Mouse (Mus musculus) stomach, postnatal 0 days (tissue): ENCODE measurements at regions not wholly inside any gene's neighbourhood (a gene's known extent, or its start where the extent isn't known, plus 50 kb on each side); places are given as distances from the start of the nearest gene placed in this dataset.

Experiments used
- ATAC-seq: fragments of 200-750 bp; cut with Nextera tagmentation; 2 replicates; pipeline ENCODE4 v1.8.0; 2017; ENCODE audit not compliant: low FRiP score, low TSS enrichment
- DNase-seq: peaks from one replicate; pipeline ENCODE4 v3.0.0-alpha.2; 2016; ENCODE audit warnings: low spot score
- H3K27ac ChIP-seq: fragments of 300-500 bp; sonication (generic); replicated peaks from 2 replicates; pipeline ENCODE4 v1.5.1; 2014; ENCODE audit warnings: mild to moderate bottlenecking, control low read depth
- H3K27me3 ChIP-seq: fragments of 300-500 bp; sonication (generic); 2 replicates; pipeline ENCODE4 v1.6.1; 2014; ENCODE audit warnings: low read length; ENCODE audit not compliant: control insufficient read depth, insufficient read depth
- H3K36me3 ChIP-seq: fragments of 300-500 bp; sonication (generic); 2 replicates; pipeline ENCODE4 v1.6.1; 2014; ENCODE audit warnings: low read length, mixed read lengths; ENCODE audit not compliant: control insufficient read depth, insufficient read depth
- H3K4me1 ChIP-seq: fragments of 300-500 bp; sonication (generic); replicated peaks from 2 replicates; pipeline ENCODE4 v1.6.1; 2014; ENCODE audit warnings: antibody characterized with exemption; ENCODE audit not compliant: control insufficient read depth, insufficient read depth
- H3K4me2 ChIP-seq: fragments of 300-500 bp; sonication (generic); replicated peaks from 2 replicates; pipeline ENCODE4 v1.6.1; 2014; ENCODE audit warnings: low read depth, mild to moderate bottlenecking, control low read depth, moderate library complexity
- H3K4me3 ChIP-seq: fragments of 300-500 bp; sonication (generic); 2 replicates; pipeline ENCODE4 v1.5.1; 2014; ENCODE audit warnings: low read depth, low read length, control low read depth
- H3K9ac ChIP-seq: fragments of 300-500 bp; sonication (generic); 2 replicates; pipeline ENCODE4 v1.6.1; 2014; ENCODE audit warnings: mild to moderate bottlenecking, low read length, control low read depth, mixed read lengths
- H3K9me3 ChIP-seq: fragments of 300-500 bp; sonication (generic); 2 replicates; pipeline ENCODE4 v1.6.1; 2016; ENCODE audit warnings: low read length; ENCODE audit not compliant: control insufficient read depth
- CTCF ChIP-seq: IDR thresholded peaks from 2 replicates; pipeline ENCODE4 v1.5.1; 2016; ENCODE audit warnings: antibody characterized with exemption, low read depth, mild to moderate bottlenecking, moderate library complexity
- EP300 ChIP-seq: optimal IDR thresholded peaks from 2 replicates; pipeline ENCODE3; 2016; ENCODE audit warnings: antibody characterized with exemption
- WGBS: fragments of 180-500 bp; shearing (Covaris S2); extraction: QIAGEN DNeasy Blood & Tissue Kit; methylation state at CpG from one replicate; pipeline ENCODE4 v1.1.7; 2014; 5-methylcytosine and 5-hydroxymethylcytosine counted together

DNA sequence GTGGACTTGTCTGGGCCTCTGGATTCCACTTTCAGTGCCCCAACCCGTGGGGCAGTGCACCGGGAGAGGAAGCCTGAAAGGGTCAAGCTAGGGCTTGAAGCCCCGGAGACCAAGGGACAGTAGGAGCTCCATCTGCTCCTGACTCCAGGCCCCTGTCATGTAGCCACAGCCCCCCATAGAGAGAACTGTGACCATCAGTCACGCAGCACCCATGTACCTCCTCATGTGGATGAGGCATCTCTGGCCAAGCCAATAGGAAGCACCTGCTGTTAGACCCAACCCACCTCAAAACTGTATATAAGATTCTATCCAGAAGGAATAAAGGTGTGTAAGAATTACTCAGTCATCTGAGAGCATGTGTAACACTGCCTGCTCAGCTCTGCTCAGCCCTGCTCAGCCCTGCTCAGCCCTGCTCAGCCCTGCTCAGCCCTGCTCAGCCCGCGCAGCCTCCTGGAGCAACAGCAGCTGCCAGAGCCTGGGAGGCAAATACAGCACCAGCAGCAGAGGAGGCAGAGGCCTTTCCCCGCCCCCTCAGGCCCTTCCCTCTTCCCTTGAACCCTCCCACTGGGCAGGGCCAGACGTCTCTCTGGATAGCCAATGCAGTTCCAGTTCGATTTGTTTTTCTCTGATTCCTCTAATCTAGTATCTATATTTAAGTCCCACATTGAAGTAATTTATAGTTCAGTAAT is 80.6 kb upstream of the Eepd1 start:
- H3K9ac ChIP-seq = no peak overlapping the region
- DNase-seq (peak; percentile 81), ATAC-seq (peak; percentile 95)
- 32% methylated on average over 9 of the region's 9 CpGs for WGBS
- H3K27ac ChIP-seq = no peak overlapping the region
- no peaks in the 10 kb centered on the region for H3K9me3 ChIP-seq
- TF ChIP-seq CTCF = no peak
- no peaks in the 10 kb centered on the region for H3K27me3 ChIP-seq
- H3K4me2 ChIP-seq = no peak overlapping the region; the same call in 1 of the 2 replicates
- no peaks in the 10 kb centered on the region for H3K4me1 ChIP-seq
- peak overlapping the region; percentile 5; the same call in 1 of the 2 replicates for H3K4me3 ChIP-seq
- H3K36me3 ChIP-seq = no peaks in the 10 kb centered on the region

DNA sequence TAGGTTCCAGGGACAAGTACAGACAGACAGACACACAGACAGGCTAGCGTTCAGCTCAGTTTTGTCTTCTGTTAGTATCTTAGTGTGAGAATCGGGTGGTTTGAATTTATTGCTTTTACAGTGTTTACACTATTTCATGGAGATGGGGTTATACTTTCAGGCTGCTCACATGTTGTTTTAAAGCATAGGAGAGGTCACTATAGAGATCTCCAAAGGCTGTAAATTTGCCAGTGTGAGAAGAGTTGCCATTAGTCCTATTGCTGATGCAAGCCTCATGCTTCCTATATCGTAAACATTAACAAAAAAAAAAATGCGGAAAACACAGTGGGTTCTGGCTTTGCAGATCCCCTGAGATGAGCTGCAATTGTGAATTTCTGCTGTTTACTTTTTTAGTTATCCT is 75.5 kb upstream of the Eepd1 start:
- ATAC-seq (no peak), DNase-seq (no peak)
- H3K27ac ChIP-seq = no peak overlapping the region
- no peaks in the 10 kb centered on the region for H3K27me3 ChIP-seq
- no peak for TF ChIP-seq EP300
- TF ChIP-seq CTCF = no peak
- H3K4me1 ChIP-seq = no peaks in the 10 kb centered on the region
- no peak overlapping the region for H3K4me2 ChIP-seq
- no peaks in the 10 kb centered on the region for H3K9me3 ChIP-seq
- no peaks in the 10 kb centered on the region for H3K36me3 ChIP-seq
- WGBS = 57% methylated on average over 4 of the region's 4 CpGs
- H3K4me3 ChIP-seq = no peak overlapping the region
- no peak overlapping the region for H3K9ac ChIP-seq

DNA sequence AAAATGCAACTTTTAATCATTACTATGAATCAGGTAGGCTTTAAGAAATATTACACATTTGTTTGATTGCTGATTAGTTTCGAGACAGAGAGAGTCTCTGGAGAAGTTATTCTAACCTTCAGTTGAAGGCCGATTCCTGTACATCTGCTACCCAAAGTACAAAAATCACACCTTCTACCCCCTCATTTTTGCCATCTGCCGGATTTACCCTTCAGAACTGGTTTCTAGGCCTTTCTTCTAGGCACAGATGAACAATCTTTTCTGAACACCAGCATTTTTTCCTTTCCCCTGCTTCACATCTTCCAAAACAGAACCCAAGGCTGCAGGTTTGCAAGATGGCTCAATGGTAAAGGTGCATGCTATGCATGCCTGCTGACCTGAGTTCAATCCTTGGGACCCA is 72.8 kb upstream of the Eepd1 start:
- TF ChIP-seq EP300 (no peak), CTCF (no peak)
- no peaks in the 10 kb centered on the region for H3K4me1 ChIP-seq
- 88% methylated on average over 3 of the region's 3 CpGs for WGBS

DNA sequence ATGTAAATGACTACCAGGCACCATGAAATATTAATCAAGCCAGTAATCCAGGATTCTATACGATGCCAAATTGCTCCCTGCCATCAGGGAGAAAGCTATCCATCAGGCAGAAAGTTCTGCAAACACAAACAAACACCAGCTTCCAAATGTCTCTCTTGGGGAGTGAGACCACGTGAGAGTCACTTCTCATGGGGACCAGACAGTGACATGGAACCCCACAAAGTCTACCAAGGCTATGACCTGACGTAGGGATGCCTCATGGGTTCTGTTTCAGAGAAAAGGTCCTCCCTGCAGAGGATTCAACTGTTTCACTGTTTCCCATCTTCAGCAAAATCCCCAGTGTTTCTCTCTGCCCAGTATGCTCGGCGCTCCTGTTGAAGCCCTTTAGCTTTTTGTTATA is 71.6 kb upstream of the Eepd1 start:
- TF ChIP-seq EP300 (no peak), CTCF (no peak)
- no peak overlapping the region for H3K4me3 ChIP-seq
- 63% methylated on average over 5 of the region's 5 CpGs for WGBS
- H3K4me1 ChIP-seq = no peaks in the 10 kb centered on the region
- H3K9me3 ChIP-seq = no peaks in the 10 kb centered on the region
- DNase-seq (no peak), ATAC-seq (no peak)
- H3K36me3 ChIP-seq = no peaks in the 10 kb centered on the region
- H3K27ac ChIP-seq = no peak overlapping the region
- no peak overlapping the region for H3K4me2 ChIP-seq
- H3K27me3 ChIP-seq = no peaks in the 10 kb centered on the region
- no peak overlapping the region for H3K9ac ChIP-seq

More for the DNA sequence above, 72.8 kb upstream of the Eepd1 start:
- Histone ChIP-seq H3K27ac (no peak overlapping the region), H3K36me3 (no peaks in the 10 kb centered on the region), H3K4me2 (no peak overlapping the region), H3K27me3 (no peaks in the 10 kb centered on the region), H3K9ac (no peak overlapping the region), H3K9me3 (no peaks in the 10 kb centered on the region), H3K4me3 (no peak overlapping the region)
- ATAC-seq = no peak
- DNase-seq = no peak

DNA sequence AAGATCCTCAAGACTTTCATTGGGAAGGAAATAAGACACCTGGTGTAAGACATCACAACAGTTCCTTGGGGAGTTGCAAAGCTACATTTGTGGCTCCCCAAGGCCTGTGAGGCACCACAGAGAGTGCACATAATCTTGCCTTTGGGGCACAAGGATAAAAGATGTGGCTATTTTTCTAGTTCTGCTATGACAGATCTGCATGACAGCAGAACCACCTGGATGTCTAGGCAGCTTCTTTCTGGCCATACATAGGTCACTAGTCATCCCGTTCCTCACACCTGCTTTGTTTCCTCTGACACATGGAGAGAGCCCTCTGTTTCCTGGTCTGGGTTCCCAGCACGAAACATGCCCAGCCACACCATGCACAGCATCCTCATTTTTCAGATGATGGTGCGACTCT is 67.5 kb upstream of the Eepd1 start:
- no peak for ATAC-seq

DNA sequence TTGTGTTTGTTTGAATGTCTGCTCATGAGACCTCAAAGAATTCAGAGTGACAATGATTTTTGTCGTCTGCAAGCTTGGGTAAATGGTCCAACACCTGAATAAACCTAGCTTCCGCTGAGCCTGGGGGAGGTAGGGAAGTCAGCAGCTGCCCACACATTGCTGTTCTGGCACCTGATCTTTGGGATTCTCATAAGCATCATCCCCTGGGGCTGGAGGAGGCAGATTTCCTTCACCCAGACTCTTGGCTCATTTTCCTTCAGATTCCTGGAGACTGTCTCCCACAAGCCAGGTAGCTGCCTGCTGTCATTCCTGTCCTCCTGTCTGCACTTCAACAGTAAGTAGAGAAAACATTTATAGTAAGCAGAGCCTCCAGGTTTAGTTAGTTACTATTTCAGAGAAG is 67.0 kb upstream of the Eepd1 start:
- H3K4me2 ChIP-seq = no peak overlapping the region
- no peaks in the 10 kb centered on the region for H3K36me3 ChIP-seq
- TF ChIP-seq CTCF (no peak), EP300 (no peak)
- DNase-seq = no peak
- H3K27me3 ChIP-seq = no peaks in the 10 kb centered on the region
- H3K4me1 ChIP-seq = no peaks in the 10 kb centered on the region
- H3K27ac ChIP-seq = no peak overlapping the region
- H3K9ac ChIP-seq = no peak overlapping the region
- no peaks in the 10 kb centered on the region for H3K9me3 ChIP-seq
- no peak for ATAC-seq
- no peak overlapping the region for H3K4me3 ChIP-seq
- WGBS = 49% methylated on average over 2 of the region's 2 CpGs

More for the DNA sequence above, 67.5 kb upstream of the Eepd1 start:
- Histone ChIP-seq H3K9me3 (no peaks in the 10 kb centered on the region), H3K9ac (no peak overlapping the region), H3K36me3 (no peaks in the 10 kb centered on the region), H3K4me3 (no peak overlapping the region), H3K27me3 (no peaks in the 10 kb centered on the region), H3K4me2 (no peak overlapping the region), H3K27ac (no peak overlapping the region), H3K4me1 (no peaks in the 10 kb centered on the region)
- 76% methylated on average over 3 of the region's 3 CpGs for WGBS
- TF ChIP-seq EP300 (no peak), CTCF (no peak)
- DNase-seq = no peak
